Mouse (Mus musculus) thymus, postnatal 10 days (tissue): ENCODE measurements at regions not wholly inside any gene's neighbourhood (a gene's known extent, or its start where the extent isn't known, plus 50 kb on each side); places are given as distances from the start of the nearest gene placed in this dataset.

ENCODE experiments used
- DNase-seq, 2 experiments: peaks; one replicate each; pipeline ENCODE4 v3.0.0; 2021; ENCODE audit warnings: low spot score in 2 of 2

- no peak for DNase-seq
Observed at GRCm38 (mm10) chr3:149112878-149113277, 122.5 kb upstream of the Adgrl2 start.

DNA sequence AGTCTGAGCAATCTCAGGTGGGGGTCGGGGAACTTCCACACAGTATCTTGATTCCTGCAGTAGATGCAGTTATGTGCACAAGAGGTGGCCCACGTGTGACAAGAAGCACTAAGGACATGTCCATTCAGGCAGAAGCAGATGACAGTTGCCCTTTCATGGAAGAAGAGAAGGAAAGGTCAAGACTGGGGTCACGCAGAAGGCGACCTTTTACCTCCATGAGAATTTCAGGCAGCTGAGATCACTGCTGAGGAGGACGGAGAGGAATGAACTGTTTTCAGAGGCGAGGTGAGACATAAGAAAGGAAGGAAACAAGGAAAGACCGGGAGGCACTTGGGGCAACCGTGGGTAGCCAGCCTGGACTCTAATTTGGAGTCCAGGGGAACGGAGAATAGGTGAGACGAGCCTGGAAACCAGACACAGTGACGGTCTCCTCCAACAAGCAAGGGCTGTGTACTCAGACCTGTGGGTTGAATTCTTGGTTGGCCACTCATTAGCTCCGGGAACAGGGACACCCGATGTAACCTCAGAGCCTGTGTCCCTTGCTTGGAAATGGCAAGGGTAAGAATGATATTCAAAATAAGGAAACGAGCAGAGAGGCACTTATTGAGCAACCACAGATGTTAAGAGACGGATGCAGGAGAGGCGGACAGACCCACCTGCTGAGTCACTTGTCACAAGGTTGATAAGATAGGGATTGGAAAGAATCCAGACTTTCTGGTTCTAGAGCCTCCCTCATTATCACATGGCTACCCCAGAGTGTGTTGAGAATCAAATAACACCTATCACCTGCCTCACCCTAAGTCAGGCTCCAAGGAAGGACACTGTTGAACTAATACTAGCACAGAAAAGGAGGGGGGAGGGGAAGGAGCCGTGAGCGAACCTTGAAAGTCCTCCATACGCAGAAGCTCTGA is 121.4 kb upstream of the Adgrl2 start:
- DNase-seq, result no peak

GRCm38 (mm10) chr3:149110831-149111230 is 120.5 kb upstream of the Adgrl2 start:
- no peak for DNase-seq

DNA sequence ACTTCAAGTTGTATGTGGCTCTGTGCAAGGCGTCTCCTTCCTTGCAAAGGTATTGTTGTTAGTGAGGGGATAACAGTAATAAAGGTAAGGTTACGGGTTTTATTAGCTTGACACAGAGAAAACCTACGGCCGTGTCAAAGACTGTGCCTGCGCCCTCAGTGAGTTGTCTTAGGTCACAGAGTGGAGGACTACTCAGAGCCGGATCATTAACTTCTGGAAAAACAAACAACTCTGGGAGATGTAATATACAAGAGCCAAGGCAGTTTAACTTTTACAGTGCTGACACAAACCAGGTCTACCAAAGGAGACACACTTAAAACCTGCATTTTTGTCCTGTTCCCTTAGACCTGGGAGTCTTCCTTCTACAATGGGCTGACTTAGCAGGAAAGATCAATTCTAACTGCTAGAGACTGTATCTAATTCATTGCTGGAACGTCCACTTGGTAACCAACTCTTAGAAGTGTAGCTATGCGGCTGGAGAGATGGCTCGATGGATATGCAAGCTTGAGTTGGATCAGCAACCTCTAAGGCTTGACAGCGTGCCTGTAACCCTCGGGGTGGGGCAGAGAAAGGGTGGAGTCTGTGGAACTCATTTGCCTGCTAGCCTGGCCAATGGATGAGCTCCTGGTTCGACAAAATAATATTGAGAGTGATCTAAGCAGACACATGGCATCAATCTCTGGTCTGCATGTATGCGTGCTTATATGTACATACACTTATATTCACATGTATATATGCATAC is 115.5 kb upstream of the Adgrl2 start:
- DNase-seq, result no peak

GRCm38 (mm10) chr3:149105181-149105580 is 114.8 kb upstream of the Adgrl2 start:
- DNase-seq, result no peak

DNA sequence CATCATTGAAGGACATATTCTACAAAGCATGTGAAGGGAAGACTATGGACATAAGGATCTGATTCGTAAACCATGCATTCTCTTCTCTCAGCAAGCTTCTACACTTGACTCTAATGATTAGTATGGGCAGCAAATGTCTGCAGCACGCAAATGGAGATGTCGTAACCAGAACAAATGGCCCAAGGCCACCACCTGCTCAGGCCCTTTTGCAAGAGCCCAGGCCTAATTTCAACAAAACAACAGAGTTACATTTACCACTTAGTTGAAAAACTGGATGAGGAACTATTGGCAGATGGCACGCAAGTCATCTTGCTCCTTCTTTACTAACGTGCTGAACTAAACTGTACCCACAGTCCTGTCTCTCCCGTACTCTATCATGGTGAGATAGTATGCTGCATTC is 113.7 kb upstream of the Adgrl2 start:
- DNase-seq, result no peak

DNA sequence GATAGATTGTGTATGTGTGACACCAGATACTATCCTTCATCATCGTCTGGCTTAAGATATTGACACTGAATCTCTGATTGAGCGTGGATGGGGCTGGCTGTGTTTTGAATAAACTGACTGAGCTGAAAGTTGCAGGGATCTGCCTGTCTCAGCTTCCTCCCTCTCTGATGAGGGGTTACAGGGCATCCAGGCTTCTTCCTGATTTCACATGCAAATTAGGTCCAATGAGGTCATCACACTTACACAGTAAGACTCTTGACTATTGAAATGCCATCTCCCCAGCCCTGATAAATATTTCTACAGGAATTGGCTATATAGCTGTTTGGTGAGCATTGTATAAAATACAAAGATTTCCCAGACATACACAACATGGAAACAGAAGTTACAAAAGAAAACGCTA is 113.1 kb upstream of the Adgrl2 start:
- no peak for DNase-seq

- no peak for DNase-seq
Observed at GRCm38 (mm10) chr3:149102846-149103245, 112.5 kb upstream of the Adgrl2 start.

GRCm38 (mm10) chr3:149101785-149102184 is 111.4 kb upstream of the Adgrl2 start:
- no peak for DNase-seq

DNA sequence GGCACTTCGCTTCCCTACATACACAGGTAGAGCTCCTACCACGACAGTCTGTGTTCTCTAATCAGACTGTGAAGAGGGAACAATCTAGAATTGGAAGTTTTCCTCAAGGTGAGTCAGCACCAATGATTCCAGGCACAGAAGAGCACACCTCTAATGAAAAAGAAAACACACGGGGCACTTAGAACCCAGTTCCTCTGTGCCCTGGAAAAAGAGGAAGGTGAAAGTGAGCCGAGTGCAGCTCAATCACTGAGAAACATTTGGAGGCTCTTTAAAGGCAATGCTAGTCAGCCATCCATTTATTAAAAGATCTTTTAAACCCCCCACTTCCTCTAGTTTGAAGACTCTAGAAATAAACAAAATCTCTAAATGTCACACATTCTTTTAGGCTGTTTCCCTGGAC is 108.4 kb upstream of the Adgrl2 start:
- DNase-seq, result no peak

- DNase-seq, result no peak
Observed at GRCm38 (mm10) chr3:149097026-149097425, 106.7 kb upstream of the Adgrl2 start.

DNA sequence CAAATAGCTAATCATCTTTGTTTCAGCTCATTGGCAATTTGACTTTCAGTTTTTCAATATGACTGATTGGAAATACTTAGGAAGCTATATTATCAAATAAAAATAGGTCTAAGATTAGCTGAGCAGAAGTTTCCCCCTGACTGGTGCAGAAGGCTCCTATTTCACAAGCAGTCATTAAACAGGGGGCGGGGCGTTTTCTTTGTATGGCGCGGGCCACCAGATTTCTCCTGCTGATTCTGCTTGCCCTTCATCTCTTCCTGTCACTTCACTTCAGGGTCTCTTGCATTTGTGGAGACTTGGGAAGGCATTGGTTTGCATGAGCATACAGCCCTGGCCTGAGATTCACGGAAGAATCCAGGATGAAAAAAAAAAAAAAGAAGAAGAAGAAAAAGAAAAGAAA is 102.3 kb upstream of the Adgrl2 start:
- DNase-seq, result no peak

DNA sequence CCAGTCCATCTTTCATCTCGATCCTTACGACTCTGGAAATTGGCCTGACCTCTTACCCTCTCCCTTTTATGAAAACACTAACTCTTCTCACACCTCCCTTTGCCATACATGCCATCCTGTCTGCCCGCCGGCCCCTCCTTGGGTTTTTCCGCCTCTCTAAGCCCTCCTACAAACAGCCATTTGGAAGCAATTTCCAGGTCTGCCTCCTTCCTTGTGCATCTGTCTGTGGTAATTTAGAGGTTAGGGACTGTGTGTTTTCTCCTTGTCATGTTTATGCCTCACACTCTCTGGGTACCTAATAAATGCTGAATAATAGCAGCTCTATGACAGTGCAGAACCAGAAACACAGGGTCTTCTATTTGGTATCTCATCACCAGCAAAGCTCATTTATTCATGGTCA is 99.7 kb upstream of the Adgrl2 start:
- no peak for DNase-seq

GRCm38 (mm10) chr3:149088621-149089128 is 98.3 kb upstream of the Adgrl2 start:
- no peak for DNase-seq

GRCm38 (mm10) chr3:149087488-149087887 is 97.1 kb upstream of the Adgrl2 start:
- no peak for DNase-seq

- no peak for DNase-seq
Observed at GRCm38 (mm10) chr3:149086704-149087103, 96.3 kb upstream of the Adgrl2 start.

GRCm38 (mm10) chr3:149086086-149086485 is 95.7 kb upstream of the Adgrl2 start:
- no peak for DNase-seq

DNA sequence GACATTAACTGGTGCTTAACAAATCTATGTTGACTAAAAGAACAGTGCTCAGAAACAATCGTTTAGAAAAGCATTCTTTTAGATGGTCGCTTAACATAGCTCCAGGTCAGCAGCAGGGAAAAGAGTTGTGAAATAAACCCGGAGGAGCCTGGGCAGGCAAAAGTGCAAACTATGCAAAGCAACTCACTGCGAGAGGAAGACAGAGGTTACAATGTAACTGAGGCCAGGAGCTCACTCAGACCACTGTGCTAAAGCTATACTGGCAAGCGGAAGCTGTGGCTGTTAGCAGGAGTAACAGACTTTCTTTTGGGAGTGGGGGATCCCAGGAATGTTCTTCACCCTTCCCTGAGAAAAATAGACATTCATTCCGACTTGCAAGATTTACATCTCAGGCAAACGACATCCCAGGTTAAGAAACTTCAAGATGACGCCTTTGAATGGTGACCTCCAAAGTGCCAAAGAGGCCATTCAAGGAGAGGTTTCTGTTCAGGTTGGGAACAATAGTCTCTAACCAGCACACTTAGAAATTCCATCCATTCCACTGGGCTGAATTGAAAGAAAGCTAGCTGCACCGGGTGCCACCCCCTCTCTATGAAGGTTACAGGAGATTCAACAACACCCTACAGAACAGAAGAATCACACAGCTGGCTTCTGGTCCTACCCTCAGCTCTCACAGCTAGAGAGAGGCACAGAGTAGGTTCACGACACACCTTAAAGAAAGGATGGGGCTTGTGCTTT is 94.7 kb upstream of the Adgrl2 start:
- no peak for DNase-seq

DNA sequence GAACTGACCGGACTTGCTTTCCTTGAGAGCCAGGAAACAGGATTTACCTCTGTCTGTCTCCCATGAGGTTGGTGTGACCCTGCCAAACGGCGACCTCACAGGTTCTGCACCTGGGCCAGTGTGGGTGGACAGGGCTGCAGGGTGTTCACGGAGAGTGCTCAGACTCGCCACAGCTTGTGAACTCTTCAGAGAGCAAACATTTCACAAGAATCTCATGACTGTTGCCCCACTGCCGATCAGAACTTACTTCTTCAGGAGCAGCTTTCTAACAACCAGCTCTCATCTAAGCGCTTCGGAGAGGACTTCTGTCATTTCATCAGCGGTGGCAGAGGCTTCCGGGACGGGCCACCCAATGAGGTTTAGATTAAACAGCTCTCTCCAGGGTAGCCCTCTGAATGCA is 93.0 kb upstream of the Adgrl2 start:
- DNase-seq, result no peak

DNA sequence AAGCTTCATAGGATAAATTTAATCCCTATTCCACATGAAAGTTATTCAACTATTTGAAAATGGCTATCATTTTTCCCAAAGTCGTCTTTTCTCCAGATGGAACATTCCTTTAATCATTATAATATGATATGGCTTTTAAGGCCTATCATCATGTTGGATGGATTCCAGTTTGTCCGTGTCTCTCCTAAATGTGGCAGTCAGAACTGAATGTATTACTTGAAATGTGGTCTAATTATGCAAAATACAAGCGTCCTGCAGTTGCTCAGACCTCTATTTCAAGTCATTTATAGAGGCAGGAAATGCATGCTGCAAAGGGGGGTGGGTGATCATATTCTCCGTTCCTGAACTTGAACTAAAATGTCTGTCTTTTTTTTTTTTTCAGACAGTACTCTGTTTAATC is 88.5 kb upstream of the Adgrl2 start:
- no peak for DNase-seq

GRCm38 (mm10) chr3:149076928-149077551 is 86.7 kb upstream of the Adgrl2 start:
- DNase-seq, result no peak

- DNase-seq, result no peak
Observed at GRCm38 (mm10) chr3:149075488-149075851, 85.1 kb upstream of the Adgrl2 start.
